ENCODE assay signal across 7 mouse cellular contexts in genomic region chr17:83350379-83351091, GRCm38 (mm10). TPM values are rescaled to one million over a fixed set of nuclear protein-coding genes. Genes with fewer than 3 reads are reported as not detected.
A peak's percentile ranks its signal among the peaks of the same experiment; 100 is the strongest.
DNase-seq lines count a peak whose midpoint lies in the region; ATAC-seq and TF ChIP-seq lines count a peak whose summit lies in the region.

TSS of gene Eml4 (plus strand) at chr17:83350931.

- H3K4me2 ChIP-seq in intestine, postnatal 0 days (replicated peaks; ENCODE audit: low read depth): peak within 1 kb of the TSS; percentile 84
- H3K4me2 ChIP-seq in midbrain, embryonic 12.5 days (replicated peaks): peak within 1 kb of the TSS; percentile 77

- peak; percentile 97 for DNase-seq in adrenal gland, postnatal 10 days
- DNase-seq in embryonic facial prominence, embryonic 10.5 days (ENCODE audit: low spot score): peak; percentile 96
- DNase-seq in gonadal fat pad, adult 2 months (ENCODE audit: low read depth): peak; percentile 56
- peak; percentile 94 for DNase-seq in left cerebral cortex, postnatal 4 days

- ATAC-seq in intestine, postnatal 0 days: peak; percentile 96
- peak; percentile 95 for ATAC-seq in midbrain, embryonic 12.5 days (ENCODE audit: low FRiP score, low read depth)

- intact Hi-C loops in left cerebral cortex, postnatal 4 days (cut with DNase I): no loop called here

- peak within 1 kb of the TSS; percentile 96 for H3K4me3 ChIP-seq in embryonic facial prominence, embryonic 10.5 days
- peak within 1 kb of the TSS; percentile 96 for H3K4me3 ChIP-seq in intestine, postnatal 0 days (ENCODE audit: low read depth, low read length)
- peak within 1 kb of the TSS; percentile 94 for H3K4me3 ChIP-seq in midbrain, embryonic 12.5 days
- peak within 1 kb of the TSS; percentile 83 for H3K4me3 ChIP-seq in small intestine, adult 2 months (ENCODE audit: low read depth, low read length)

- peak within 1 kb of the TSS; percentile 97 for H3K27ac ChIP-seq in embryonic facial prominence, embryonic 10.5 days (replicated peaks)
- peak within 1 kb of the TSS; percentile 89 for H3K27ac ChIP-seq in intestine, postnatal 0 days (ENCODE audit: low read depth, low read length)
- H3K27ac ChIP-seq in midbrain, embryonic 12.5 days (replicated peaks): peak within 1 kb of the TSS; percentile 91
- peak within 1 kb of the TSS; percentile 91 for H3K27ac ChIP-seq in small intestine, adult 2 months (ENCODE audit: insufficient read depth, low read depth, low read length)

- no peaks in the 10 kb centered on the region for H3K36me3 ChIP-seq in embryonic facial prominence, embryonic 10.5 days (replicated peaks)
- H3K36me3 ChIP-seq in intestine, postnatal 0 days (ENCODE audit: control insufficient read depth, insufficient read depth): no peaks in the 10 kb centered on the region
- H3K36me3 ChIP-seq in midbrain, embryonic 12.5 days: no peaks in the 10 kb centered on the region
- no peaks in the 10 kb centered on the region for H3K36me3 ChIP-seq in small intestine, adult 2 months (ENCODE audit: control insufficient read depth, insufficient read depth, low read length)

- H3K9me3 ChIP-seq in embryonic facial prominence, embryonic 10.5 days: no peaks in the 10 kb centered on the region
- no peaks in the 10 kb centered on the region for H3K9me3 ChIP-seq in intestine, postnatal 0 days (ENCODE audit: control insufficient read depth)
- no peaks in the 10 kb centered on the region for H3K9me3 ChIP-seq in midbrain, embryonic 12.5 days

- H3K4me1 ChIP-seq in embryonic facial prominence, embryonic 10.5 days: peaks cover 37% of the 10 kb centered on the region
- H3K4me1 ChIP-seq in intestine, postnatal 0 days (replicated peaks; ENCODE audit: control insufficient read depth, insufficient read depth, low read length): 0 out of 2 replicates have a peak, but pooled peaks cover 10% of the 10 kb centered on the region
- peaks cover 21% of the 10 kb centered on the region for H3K4me1 ChIP-seq in midbrain, embryonic 12.5 days
- peaks cover 2% of the 10 kb centered on the region; the same call in 1 of the 2 replicates for H3K4me1 ChIP-seq in small intestine, adult 2 months (ENCODE audit: control insufficient read depth, insufficient read depth, insufficient read length, low read length)

- peak within 1 kb of the TSS; percentile 94 for H3K9ac ChIP-seq in intestine, postnatal 0 days (ENCODE audit: low read depth, low read length)
- H3K9ac ChIP-seq in midbrain, embryonic 12.5 days (replicated peaks): peak within 1 kb of the TSS; percentile 95

- TF ChIP-seq POLR2A in small intestine, adult 2 months (IDR thresholded peaks at IDR 0.05; ENCODE audit: low read depth, low read length): peak; percentile 88

- peak; percentile 69 for TF ChIP-seq CTCF in intestine, postnatal 0 days (IDR thresholded peaks at IDR 0.05; ENCODE audit: low read depth)
- TF ChIP-seq CTCF in small intestine, adult 2 months (IDR thresholded peaks at IDR 0.05; ENCODE audit: extremely low read depth, insufficient read length, insufficient replicate concordance, low read depth, low read length): peak; percentile 34; the same call in 1 of the 2 replicates

- no peaks in the 10 kb centered on the region for H3K27me3 ChIP-seq in embryonic facial prominence, embryonic 10.5 days (replicated peaks; ENCODE audit: low read depth, poor library complexity, severe bottlenecking)
- H3K27me3 ChIP-seq in intestine, postnatal 0 days (replicated peaks; ENCODE audit: control insufficient read depth, insufficient read depth, low read length): no peaks in the 10 kb centered on the region
- no peaks in the 10 kb centered on the region for H3K27me3 ChIP-seq in midbrain, embryonic 12.5 days
- no peaks in the 10 kb centered on the region for H3K27me3 ChIP-seq in small intestine, adult 2 months (ENCODE audit: control insufficient read depth, insufficient read depth, low read length)

- WGBS in embryonic facial prominence, embryonic 10.5 days: 1% methylated on average over 61 of the region's 62 CpGs
- WGBS in intestine, postnatal 0 days: 2% methylated on average over 45 of the region's 62 CpGs
- under 1% methylated on average over 46 of the region's 62 CpGs for WGBS in midbrain, embryonic 12.5 days
- WGBS in small intestine, adult 2 months: 2% methylated on average over 58 of the region's 62 CpGs

RNA-seq across cellular contexts. Expression of gene Eml4, which starts in this region (rescaled TPM):
- total RNA-seq in adrenal gland, postnatal 10 days (2021): 10 to 100 TPM; 19.9 to 21.8 TPM
- polyA plus RNA-seq in embryonic facial prominence, embryonic 10.5 days (2016; fragmentation: Nextera tagmentation; extraction: Ambion mirVana): 56.0 and 58.3 TPM in 2 replicates
- polyA plus RNA-seq in gonadal fat pad, adult 2 months (2012; rRNA removed): 17.7 and 18.2 TPM in 2 replicates
- polyA plus RNA-seq in intestine, postnatal 0 days (2015; fragmentation: Nextera tagmentation; extraction: Ambion mirVana): 13.2 and 15.0 TPM in 2 replicates
- total RNA-seq in left cerebral cortex, postnatal 4 days (2021): 10 to 100 TPM; 44.9 to 47.8 TPM
- polyA plus RNA-seq in midbrain, embryonic 12.5 days (2016; fragmentation: Nextera tagmentation; extraction: Ambion mirVana): 43.4 and 47.4 TPM in 2 replicates
- 3.2 and 8.9 TPM in 2 replicates for polyA plus RNA-seq in small intestine, adult 2 months (2012; rRNA removed)

Comparison
In these comparisons a context has a peak if more than half of its experiments do, and no peak if none do; other contexts are left out.
1. Peak in every context shown above with its lines: DNase-seq, ATAC-seq, H3K4me3 ChIP-seq and H3K27ac ChIP-seq.